ENCODE assay signal across 24 mouse cellular contexts in genomic region chr9:21794344-21794834, GRCm38 (mm10). TPM values are rescaled to one million over a fixed set of nuclear protein-coding genes. Genes with fewer than 3 reads are reported as not detected.
DNase-seq lines count a peak whose midpoint lies in the region; TF ChIP-seq lines count a peak whose summit lies in the region.
"Had no signal": no experiment of that assay in that cellular context is flagged by ENCODE, and none has a peak within 500 bp of the region (broad histone marks: within the 10 kb centered on the region; RNA-seq: fewer than 3 reads in every experiment).

No protein-coding gene starts in this region.

- H3K27ac ChIP-seq in cerebellum, adult 2 months (ENCODE audit: insufficient read depth, low read length) = peak overlapping the region; percentile 95
- H3K27ac ChIP-seq in gastrocnemius, adult 2 months = peak overlapping the region; percentile 96
- H3K27ac ChIP-seq in ES-Bruce4 (ENCODE audit: insufficient read depth, low read length) = no peak overlapping the region
- H3K27ac ChIP-seq: forebrain, embryonic 13.5 days; heart, adult 2 months; hindbrain, embryonic 12.5 days; hindbrain, embryonic 15.5 days had no signal

- intact Hi-C loops in gastrocnemius, adult 2 months (cut with DNase I) = no loop called here

- peaks cover 32% of the 10 kb centered on the region for H3K36me3 ChIP-seq in ES-Bruce4 (ENCODE audit: control insufficient read depth, insufficient read depth, low read length, poor library complexity, severe bottlenecking)
- H3K36me3 ChIP-seq: G1E; hindbrain, embryonic 15.5 days had no signal

- peak overlapping the region; percentile 43 for H3K9ac ChIP-seq in ES-Bruce4 (ENCODE audit: low read depth, poor library complexity, severe bottlenecking)
- H3K9ac ChIP-seq: forebrain, embryonic 13.5 days; hindbrain, embryonic 12.5 days; hindbrain, embryonic 15.5 days had no signal

- no peak for TF ChIP-seq CTCF in cerebellum, adult 2 months (IDR thresholded peaks at IDR 0.05; ENCODE audit: borderline replicate concordance, insufficient read depth, low read depth, low read length)
- no peak for TF ChIP-seq CTCF in gastrocnemius, adult 2 months (IDR thresholded peaks at IDR 0.05)
- TF ChIP-seq CTCF in ES-Bruce4 (IDR thresholded peaks at IDR 0.05; ENCODE audit: low read depth, low read length) = no peak

- no peak for TF ChIP-seq EP300 in ES-Bruce4 (IDR thresholded peaks at IDR 0.05; ENCODE audit: insufficient read depth, low read depth, low read length)

- H3K4me1 ChIP-seq in cerebellum, adult 2 months (ENCODE audit: control insufficient read depth, insufficient read depth, low read length) = peaks cover 23% of the 10 kb centered on the region
- peaks cover 2% of the 10 kb centered on the region for H3K4me1 ChIP-seq in ES-Bruce4 (ENCODE audit: control insufficient read depth, insufficient read depth, low read length)

- DNase-seq in cerebellum, adult 2 months = no peak
- DNase-seq in cerebellum, adult 11 months = no peak
- DNase-seq in gastrocnemius, adult 2 months = no peak
- no peak for DNase-seq in gastrocnemius, adult 8-10 months (ENCODE audit: low spot score in 2 of 2)
- DNase-seq in testis, postnatal 10 days (ENCODE audit: low spot score) = peak; percentile 43
- DNase-seq in testis, postnatal 14 days (ENCODE audit: low spot score) = no peak
- no peak for DNase-seq in adrenal gland, adult 18-20 months (ENCODE audit: low spot score in 2 of 2)
- DNase-seq: adrenal gland, adult 2 months; adrenal gland, postnatal 14 days; B cell, adult 2 months; gastrocnemius, postnatal 25 days; heart, adult 2 months; kidney, adult 2 months had no signal

- H3K27me3 ChIP-seq in cerebellum, adult 2 months (ENCODE audit: control insufficient read depth, insufficient read depth, low read length) = no peaks in the 10 kb centered on the region
- H3K27me3 ChIP-seq in ES-Bruce4 (ENCODE audit: control insufficient read depth, insufficient read depth, low read length, poor library complexity, severe bottlenecking) = no peaks in the 10 kb centered on the region
- H3K27me3 ChIP-seq: forebrain, embryonic 13.5 days; Patski had no signal

- peak overlapping the region; percentile 69 for H3K4me3 ChIP-seq in cerebellum, adult 2 months (replicated peaks; ENCODE audit: insufficient read depth, low read depth, low read length)
- peak overlapping the region; percentile 42 for H3K4me3 ChIP-seq in gastrocnemius, adult 2 months
- peak overlapping the region; percentile 31; the same call in 1 of the 2 replicates for H3K4me3 ChIP-seq in ES-Bruce4 (ENCODE audit: low read depth, low read length)
- H3K4me3 ChIP-seq: forebrain, embryonic 10.5 days; forebrain, embryonic 13.5 days; heart, adult 2 months; hindbrain, embryonic 12.5 days; hindbrain, embryonic 15.5 days had no signal

- no peaks in the 10 kb centered on the region for H3K9me3 ChIP-seq in ES-Bruce4 (replicated peaks; ENCODE audit: control insufficient read depth, insufficient read depth, low read length, poor library complexity, severe bottlenecking)
- H3K9me3 ChIP-seq: forebrain, embryonic 10.5 days; forebrain, embryonic 13.5 days; G1E; hindbrain, embryonic 12.5 days; hindbrain, embryonic 15.5 days had no signal

- no peak for TF ChIP-seq POLR2A in cerebellum, adult 2 months (IDR thresholded peaks at IDR 0.05; ENCODE audit: borderline replicate concordance, insufficient read depth, low read length)
- TF ChIP-seq POLR2A in ES-Bruce4 (IDR thresholded peaks at IDR 0.05; ENCODE audit: insufficient read depth, low read length) = no peak

- WGBS in cerebellum, adult 2 months = 33% methylated on average over 18 of the region's 18 CpGs

RNA-seq across cellular contexts. Expression of gene Kank2, which starts 4.2 kb away (rescaled TPM):
- 44.7 and 50.6 TPM in 2 replicates for polyA plus RNA-seq in cerebellum, adult 2 months (2012; rRNA removed)
- 10 to 100 TPM; 11.5 to 16.6 TPM for total RNA-seq in gastrocnemius, adult 2 months (2021)
- total RNA-seq in gastrocnemius, adult 8-10 months (2022) = 10 to 100 TPM; 13.0 to 15.2 (median 14.2) TPM
- 62.3 and 63.5 TPM in 2 replicates for polyA plus RNA-seq in ES-Bruce4 (2011; ENCODE audit: insufficient read depth, insufficient read length, low read depth, missing spikeins)
- 10 to 100 TPM; 31.1 to 31.3 TPM for total RNA-seq in adrenal gland, adult 18-20 months (2021)
- polyA plus RNA-seq: G1E had no signal

RNA-seq across cellular contexts. Expression of gene Spc24, which starts 34.3 kb away (rescaled TPM):
- 3.8 TPM in 2 replicates for polyA plus RNA-seq in cerebellum, adult 2 months (2012; rRNA removed)
- under 1 TPM; 0.50 to 0.89 TPM for total RNA-seq in gastrocnemius, adult 2 months (2021)
- total RNA-seq in gastrocnemius, adult 8-10 months (2022) = 1 to 10 TPM; 1.5 to 3.3 (median 1.7) TPM
- 56.6 and 62.5 TPM in 2 replicates for polyA plus RNA-seq in ES-Bruce4 (2011; ENCODE audit: insufficient read depth, insufficient read length, low read depth, missing spikeins)
- total RNA-seq in adrenal gland, adult 18-20 months (2021) = 1 to 10 TPM in 1 of 2 experiments, under 1 TPM in 1; 0.56 to 1.1 TPM

RNA-seq across cellular contexts. Expression of gene Angptl8, which starts 40.9 kb away (rescaled TPM):
- not detected in 2 replicates for polyA plus RNA-seq in cerebellum, adult 2 months (2012; rRNA removed)
- total RNA-seq in gastrocnemius, adult 2 months (2021) = not detected
- not detected for total RNA-seq in gastrocnemius, adult 8-10 months (2022)
- not detected in 2 replicates for polyA plus RNA-seq in ES-Bruce4 (2011; ENCODE audit: insufficient read depth, insufficient read length, low read depth, missing spikeins)
- total RNA-seq in adrenal gland, adult 18-20 months (2021) = 10 to 100 TPM in 1 of 2 experiments, 1 to 10 TPM in 1; 8.2 to 26.2 TPM
- total RNA-seq: CH12.LX; G1E; heart, adult 2 months; heart, postnatal 25 days; hematopoietic stem cell, adult 5-6 weeks had no signal
- polyA plus RNA-seq: embryonic facial prominence, embryonic 11.5 days; forebrain, embryonic 13.5 days; G1E had no signal

RNA-seq across cellular contexts. Expression of gene Dock6, which starts 58.0 kb away (rescaled TPM):
- 39.3 and 41.4 TPM in 2 replicates for polyA plus RNA-seq in cerebellum, adult 2 months (2012; rRNA removed)
- 10 to 100 TPM in 1 of 2 experiments, 1 to 10 TPM in 1; 9.4 to 10.5 TPM for total RNA-seq in gastrocnemius, adult 2 months (2021)
- 1 to 10 TPM; 4.7 to 8.3 (median 5.2) TPM for total RNA-seq in gastrocnemius, adult 8-10 months (2022)
- 74.9 and 80.8 TPM in 2 replicates for polyA plus RNA-seq in ES-Bruce4 (2011; ENCODE audit: insufficient read depth, insufficient read length, low read depth, missing spikeins)
- 10 to 100 TPM; 29.7 to 36.1 TPM for total RNA-seq in adrenal gland, adult 18-20 months (2021)

Comparison
In these comparisons a context has a peak if more than half of its experiments do, and no peak if none do; other contexts are left out.
1. RNA of gene Angptl8, which starts 40.9 kb away (total RNA-seq): 8.2 to 26.2 TPM in adrenal gland, adult 18-20 months; not detected in gastrocnemius, adult 8-10 months and not detected in gastrocnemius, adult 2 months; every median in the first group is over 4 times any median in the second.
2. Peak in every context shown above with its lines, with median percentiles within 50 percentile points of each other: H3K4me3 ChIP-seq.